Mouse (Mus musculus) limb, embryonic 10.5 days (tissue): ENCODE data around the gene Cda. TPM values are rescaled to one million over a fixed set of nuclear protein-coding genes. Genes with fewer than 3 reads are reported as not detected.

Experiments
- DNase-seq: peaks from one replicate; pipeline ENCODE4 v3.0.0-alpha.2; 2017; ENCODE audit warnings: low spot score
- H3K27ac ChIP-seq: fragments of 300-500 bp; sonication (generic); 2 replicates; pipeline ENCODE4 v1.5.1; 2016; ENCODE audit warnings: mild to moderate bottlenecking
- H3K27me3 ChIP-seq: fragments of 300-500 bp; sonication (generic); 2 replicates; pipeline ENCODE4 v1.6.1; 2016; ENCODE audit warnings: low read depth, mild to moderate bottlenecking; ENCODE audit not compliant: poor library complexity, severe bottlenecking
- H3K36me3 ChIP-seq: fragments of 300-500 bp; sonication (generic); 2 replicates; pipeline ENCODE4 v1.6.1; 2016; ENCODE audit warnings: mild to moderate bottlenecking, moderate library complexity
- H3K4me1 ChIP-seq: fragments of 300-500 bp; sonication (generic); 2 replicates; pipeline ENCODE4 v1.6.1; 2016
- H3K4me3 ChIP-seq: fragments of 300-500 bp; sonication (generic); 2 replicates; pipeline ENCODE4 v1.5.1; 2016; ENCODE audit warnings: mild to moderate bottlenecking, moderate library complexity
- H3K9me3 ChIP-seq: fragments of 300-500 bp; sonication (generic); replicated peaks from 2 replicates; pipeline ENCODE4 v1.6.1; 2016; ENCODE audit warnings: mild to moderate bottlenecking
- WGBS: fragments of 180-500 bp; shearing (Covaris S2); methylation state at CpG from one replicate; pipeline ENCODE4 v1.1.7; 2016; 5-methylcytosine and 5-hydroxymethylcytosine counted together
- polyA plus RNA-seq: library from polyadenylated mRNA; unstranded; fragments of >200 nt; fragmentation: Nextera tagmentation; extraction: Ambion mirVana; gene quantifications from 2 replicates; pipeline ENCODE4 v1.2.1, GENCODE M21; 2016

The Cda gene
- polyA plus RNA-seq, result 4.1 and 4.9 TPM in 2 replicates

DNA sequence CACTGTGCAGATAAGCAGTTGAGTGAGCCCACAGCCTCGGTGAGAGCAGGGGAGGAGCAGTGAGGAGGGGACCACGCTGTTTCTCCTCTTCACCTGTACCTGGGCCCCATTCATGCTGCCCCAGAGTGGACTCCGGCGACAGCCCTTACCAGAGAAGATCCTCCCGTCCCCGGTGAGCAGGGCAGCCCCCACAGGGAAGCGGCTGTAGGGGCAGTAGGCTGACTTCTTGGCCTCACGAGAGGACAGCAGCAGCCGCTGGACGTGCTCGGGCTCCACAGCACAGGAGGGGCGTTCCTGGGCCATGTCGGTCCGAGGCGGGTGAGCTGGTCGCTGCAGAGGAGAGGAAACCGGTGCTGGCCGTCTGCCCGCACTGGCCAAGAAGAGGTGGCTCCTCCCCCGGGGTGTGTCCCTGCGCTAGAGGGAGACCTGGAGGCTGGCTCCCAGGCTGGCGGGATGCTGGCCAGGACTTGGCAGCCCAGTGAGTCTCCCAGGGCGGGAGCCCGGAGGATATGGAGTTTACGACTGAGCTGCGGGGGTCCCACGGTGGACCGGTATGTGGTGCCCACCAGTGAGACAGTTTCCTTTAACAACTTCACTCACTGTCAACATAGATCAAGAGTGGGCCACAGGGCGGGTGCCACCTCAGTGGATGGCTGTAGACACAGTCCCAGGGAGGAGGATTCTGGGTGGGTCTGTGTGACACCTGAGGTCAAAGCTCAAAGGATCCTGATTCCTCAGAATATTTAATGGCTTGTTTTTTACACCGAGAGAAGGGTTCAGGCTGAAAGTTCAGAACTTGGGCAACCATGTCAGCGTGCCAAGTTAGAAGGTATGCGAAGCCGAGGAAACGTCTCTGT is at the start of gene Cda:
TSS of gene Cda (minus strand) at position 352 of the 857 bp plus-strand sequence.
- peak within 1 kb of the TSS; percentile 66 for H3K27ac ChIP-seq
- 10% methylated on average over 34 of the region's 34 CpGs for WGBS
- no peaks in the 10 kb centered on the region for H3K9me3 ChIP-seq
- peaks cover 16% of the 10 kb centered on the region for H3K4me1 ChIP-seq
- peak within 1 kb of the TSS; percentile 56 for H3K4me3 ChIP-seq
- no peaks in the 10 kb centered on the region for H3K36me3 ChIP-seq
- peak; percentile 80 for DNase-seq
- peaks cover 29% of the 10 kb centered on the region for H3K27me3 ChIP-seq

DNA sequence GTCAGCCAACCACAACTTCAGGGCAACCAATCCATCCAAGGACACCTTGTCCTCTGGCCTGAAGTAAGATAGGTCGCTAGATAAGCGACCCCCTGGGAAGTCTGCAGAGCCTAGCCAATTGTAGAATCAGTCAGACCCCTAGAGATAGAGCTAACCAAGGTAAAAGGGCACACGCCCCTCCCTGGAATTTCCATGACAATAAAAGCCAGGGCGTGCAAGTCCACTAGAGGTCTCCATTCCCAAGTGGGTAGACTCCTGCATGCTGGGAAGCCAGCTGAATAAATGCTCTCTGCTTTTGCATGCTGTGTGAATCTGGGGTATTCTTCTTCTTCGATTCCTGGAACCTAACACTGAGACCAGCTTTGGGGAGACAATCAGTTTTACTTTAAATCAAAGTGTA is 48.6 kb upstream of the Cda start:
- no peak for DNase-seq
- 59% methylated on average over 5 of the region's 5 CpGs for WGBS
- Histone ChIP-seq H3K27me3 (peaks cover 79% of the 10 kb centered on the region), H3K27ac (no peak overlapping the region), H3K4me3 (no peak overlapping the region), H3K9me3 (no peaks in the 10 kb centered on the region), H3K36me3 (no peaks in the 10 kb centered on the region), H3K4me1 (peaks cover 5% of the 10 kb centered on the region)

DNA sequence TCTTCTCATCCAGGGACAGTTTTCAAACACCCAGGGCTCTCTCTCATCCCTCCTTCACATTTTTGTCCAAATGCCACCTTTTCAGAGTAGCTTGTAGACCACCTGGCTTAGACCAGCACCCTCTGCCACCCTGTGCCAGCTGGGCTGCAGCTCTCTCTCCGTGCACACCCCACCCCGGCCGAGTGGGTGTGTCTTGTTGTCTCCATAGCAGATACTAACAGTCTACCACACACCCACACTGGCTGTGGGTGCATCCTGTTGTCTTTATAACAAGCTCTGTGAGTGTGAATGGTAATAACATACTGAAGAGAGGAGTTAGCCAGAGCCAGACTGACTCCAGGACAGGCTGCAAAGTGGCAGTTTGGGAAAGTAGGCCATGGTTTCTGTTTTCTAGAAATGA is 48.2 kb upstream of the Cda start:
- Histone ChIP-seq H3K4me3 (no peak overlapping the region), H3K36me3 (no peaks in the 10 kb centered on the region), H3K27me3 (peaks cover 79% of the 10 kb centered on the region), H3K27ac (no peak overlapping the region), H3K9me3 (no peaks in the 10 kb centered on the region), H3K4me1 (peaks cover 5% of the 10 kb centered on the region)
- no peak for DNase-seq
- 81% methylated on average over 3 of the region's 3 CpGs for WGBS

GRCm38 (mm10) chr4:138414725-138415124 is 46.9 kb upstream of the Cda start:
- Histone ChIP-seq H3K27ac (peak overlapping the region; percentile 17; the same call in 1 of the 2 replicates), H3K36me3 (no peaks in the 10 kb centered on the region), H3K4me1 (peaks cover 5% of the 10 kb centered on the region), H3K4me3 (no peak overlapping the region), H3K27me3 (peaks cover 84% of the 10 kb centered on the region), H3K9me3 (no peaks in the 10 kb centered on the region)
- 21% methylated on average over 6 of the region's 6 CpGs for WGBS
- no peak for DNase-seq

DNA sequence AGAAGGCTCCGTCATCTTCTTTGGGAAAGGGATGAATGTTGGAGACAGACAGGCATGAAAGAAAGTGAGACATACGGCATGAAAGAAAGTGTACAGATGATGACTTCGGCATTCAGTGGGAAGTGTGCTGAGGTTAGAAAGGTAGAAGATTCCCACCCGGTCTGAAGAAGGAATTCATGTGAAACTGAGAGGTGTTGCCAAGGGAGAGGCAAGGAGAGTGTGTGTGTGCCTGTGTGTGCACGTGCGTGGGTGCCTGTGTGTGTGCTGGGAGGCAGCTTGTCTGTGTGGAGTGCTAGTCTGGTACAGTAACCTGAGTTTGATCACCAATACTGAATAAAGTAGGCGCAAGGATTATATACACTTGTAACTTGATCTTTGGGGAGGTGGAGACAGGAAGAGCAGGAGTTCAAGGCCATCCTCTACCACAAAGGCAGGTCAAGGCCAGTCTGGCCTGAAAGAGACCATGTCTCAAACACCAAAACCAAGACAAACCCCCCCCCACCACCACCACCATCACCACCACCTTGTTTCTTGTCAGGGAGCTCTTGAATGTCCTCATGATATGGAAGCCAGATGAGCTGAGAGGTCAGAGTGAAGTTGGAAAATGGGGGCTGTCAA is 43.8 kb upstream of the Cda start:
- H3K4me1 ChIP-seq, result peaks cover 5% of the 10 kb centered on the region
- no peaks in the 10 kb centered on the region for H3K9me3 ChIP-seq
- no peak overlapping the region for H3K4me3 ChIP-seq
- WGBS, result 57% methylated on average over 7 of the region's 7 CpGs
- no peaks in the 10 kb centered on the region for H3K36me3 ChIP-seq
- no peak for DNase-seq
- H3K27ac ChIP-seq, result no peak overlapping the region
- H3K27me3 ChIP-seq, result peaks cover 71% of the 10 kb centered on the region

- H3K36me3 ChIP-seq, result no peaks in the 10 kb centered on the region
- H3K4me1 ChIP-seq, result peaks cover 5% of the 10 kb centered on the region
- no peaks in the 10 kb centered on the region for H3K9me3 ChIP-seq
- DNase-seq, result no peak
- peaks cover 65% of the 10 kb centered on the region for H3K27me3 ChIP-seq
- WGBS, result 9% methylated on average over 5 of the region's 5 CpGs
- H3K27ac ChIP-seq, result no peak overlapping the region
- H3K4me3 ChIP-seq, result no peak overlapping the region
These were observed 43.2 kb upstream of the Cda start for GRCm38 (mm10) chr4:138411011-138411410.

DNA sequence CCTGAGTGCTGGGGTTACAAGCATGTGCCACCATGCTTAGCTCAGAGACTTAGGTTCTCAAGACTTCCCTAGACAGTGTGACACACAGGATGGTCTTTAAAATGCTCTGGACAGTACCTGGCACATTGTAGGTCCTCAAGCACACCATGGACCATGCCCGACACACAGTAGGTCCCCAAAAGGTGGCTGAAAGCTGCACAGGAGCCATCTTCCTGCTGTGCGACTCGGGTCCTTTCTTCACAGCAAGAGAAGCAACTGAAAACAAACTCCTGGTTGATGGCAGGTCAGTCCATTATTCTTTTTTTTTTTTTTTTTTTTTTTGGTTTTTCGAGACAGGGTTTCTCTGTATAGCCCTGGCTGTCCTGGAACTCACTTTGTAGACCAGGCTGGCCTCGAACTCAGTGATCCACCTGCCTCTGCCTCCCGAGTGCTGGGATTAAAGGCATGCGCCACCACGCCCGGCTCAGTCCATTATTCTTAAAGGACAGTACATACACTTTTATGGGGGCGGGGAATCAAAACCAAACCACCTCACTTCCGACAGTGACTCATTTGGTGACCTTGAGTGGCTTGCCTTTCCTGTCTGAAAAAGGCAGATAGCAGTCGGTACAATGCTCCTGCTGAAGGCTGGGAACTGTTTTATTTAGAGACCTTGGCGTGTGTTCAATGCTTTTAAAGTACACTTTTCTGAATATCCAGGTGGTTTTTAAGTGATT is 39.8 kb upstream of the Cda start:
- no peak for DNase-seq
- 83% methylated on average over 12 of the region's 13 CpGs for WGBS

GRCm38 (mm10) chr4:138404806-138405205 is 37.0 kb upstream of the Cda start:
- WGBS, result 4% methylated on average over 2 of the region's 2 CpGs
- H3K36me3 ChIP-seq, result no peaks in the 10 kb centered on the region
- DNase-seq, result peak; percentile 45

More for the DNA sequence above, 39.8 kb upstream of the Cda start:
- Histone ChIP-seq H3K36me3 (no peaks in the 10 kb centered on the region), H3K9me3 (no peaks in the 10 kb centered on the region), H3K4me3 (no peak overlapping the region), H3K4me1 (no peaks in the 10 kb centered on the region), H3K27me3 (peaks cover 36% of the 10 kb centered on the region), H3K27ac (no peak overlapping the region)

DNA sequence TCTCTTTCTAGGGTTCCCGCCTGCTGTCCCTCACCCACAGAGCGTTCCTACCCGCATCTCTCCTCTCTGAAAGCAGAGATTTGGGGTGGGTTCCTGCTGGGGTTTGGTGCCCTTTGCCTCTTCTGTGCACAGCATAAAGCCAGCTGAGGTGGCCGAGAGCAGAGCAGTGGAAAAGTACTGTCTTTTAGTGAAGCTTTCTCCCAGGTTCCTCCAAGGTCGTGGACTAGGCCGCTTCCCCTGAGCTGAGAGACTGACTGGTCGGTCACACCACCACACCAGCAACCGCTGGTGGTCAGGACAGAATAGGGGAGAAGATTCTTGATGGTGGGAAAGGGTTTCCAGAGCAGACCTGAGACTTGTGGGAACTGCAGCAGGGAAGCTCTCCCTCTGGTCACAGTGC is 28.9 kb upstream of the Cda start:
- no peak for DNase-seq

More at GRCm38 (mm10) chr4:138404806-138405205, 37.0 kb upstream of the Cda start:
- Histone ChIP-seq H3K27me3 (peaks cover 20% of the 10 kb centered on the region), H3K27ac (no peak overlapping the region), H3K4me3 (no peak overlapping the region), H3K4me1 (no peaks in the 10 kb centered on the region), H3K9me3 (no peaks in the 10 kb centered on the region)

DNA sequence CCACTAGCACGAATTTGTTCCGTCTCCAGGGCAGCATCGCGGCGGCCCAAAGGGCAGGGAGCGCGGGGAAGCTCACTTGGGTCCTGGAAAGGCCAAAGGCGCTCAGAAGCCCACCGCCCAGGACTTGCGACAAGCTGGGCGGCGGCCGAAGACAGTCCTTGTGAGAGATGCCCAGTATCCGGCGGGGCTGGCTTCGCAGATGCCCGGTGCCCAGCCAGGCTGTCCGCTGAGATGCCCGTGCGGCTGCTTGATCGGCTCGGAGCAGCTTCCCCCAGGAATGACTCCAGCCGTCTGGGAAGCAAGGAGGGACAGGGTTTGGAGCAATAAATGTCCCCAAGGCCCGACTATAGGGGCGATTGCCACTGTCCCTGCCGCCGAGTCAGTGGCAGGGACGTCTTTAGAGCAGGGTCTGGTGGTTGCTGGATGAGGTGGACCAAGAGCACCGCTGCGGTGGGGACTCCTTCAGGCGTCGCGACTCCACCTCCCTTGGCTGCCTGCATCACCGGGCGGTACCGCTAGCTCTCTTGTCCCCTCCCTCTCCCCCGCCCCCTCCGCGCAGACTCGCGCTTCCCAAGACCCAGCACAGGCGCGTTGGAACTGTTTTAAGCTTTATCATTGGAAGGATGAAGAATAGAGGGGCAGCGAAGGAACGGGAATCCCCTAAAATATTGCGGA is 28.3 kb upstream of the Cda start, which contains the start of gene Fam43b:
TSS of gene Fam43b (minus strand) at position 558 of the 675 bp plus-strand sequence.
- DNase-seq, result peak; percentile 66
- H3K9me3 ChIP-seq, result no peaks in the 10 kb centered on the region
- 0 out of 2 replicates have a peak within 1 kb of the TSS, but pooled peaks have one; percentile 19 for H3K27ac ChIP-seq
- H3K4me1 ChIP-seq, result peaks cover 22% of the 10 kb centered on the region
- no peaks in the 10 kb centered on the region for H3K36me3 ChIP-seq
- under 1% methylated on average over 46 of the region's 46 CpGs for WGBS
- H3K4me3 ChIP-seq, result peak within 1 kb of the TSS; percentile 55
- peaks cover 93% of the 10 kb centered on the region for H3K27me3 ChIP-seq

More for the DNA sequence above, 28.9 kb upstream of the Cda start:
- H3K4me3 ChIP-seq, result peak overlapping the region; percentile 55; the same call in 1 of the 2 replicates
- H3K27ac ChIP-seq, result no peak overlapping the region
- WGBS, result 6% methylated on average over 8 of the region's 8 CpGs
- peaks cover 22% of the 10 kb centered on the region for H3K4me1 ChIP-seq
- H3K27me3 ChIP-seq, result peaks cover 91% of the 10 kb centered on the region
- no peaks in the 10 kb centered on the region for H3K9me3 ChIP-seq
- no peaks in the 10 kb centered on the region for H3K36me3 ChIP-seq

DNA sequence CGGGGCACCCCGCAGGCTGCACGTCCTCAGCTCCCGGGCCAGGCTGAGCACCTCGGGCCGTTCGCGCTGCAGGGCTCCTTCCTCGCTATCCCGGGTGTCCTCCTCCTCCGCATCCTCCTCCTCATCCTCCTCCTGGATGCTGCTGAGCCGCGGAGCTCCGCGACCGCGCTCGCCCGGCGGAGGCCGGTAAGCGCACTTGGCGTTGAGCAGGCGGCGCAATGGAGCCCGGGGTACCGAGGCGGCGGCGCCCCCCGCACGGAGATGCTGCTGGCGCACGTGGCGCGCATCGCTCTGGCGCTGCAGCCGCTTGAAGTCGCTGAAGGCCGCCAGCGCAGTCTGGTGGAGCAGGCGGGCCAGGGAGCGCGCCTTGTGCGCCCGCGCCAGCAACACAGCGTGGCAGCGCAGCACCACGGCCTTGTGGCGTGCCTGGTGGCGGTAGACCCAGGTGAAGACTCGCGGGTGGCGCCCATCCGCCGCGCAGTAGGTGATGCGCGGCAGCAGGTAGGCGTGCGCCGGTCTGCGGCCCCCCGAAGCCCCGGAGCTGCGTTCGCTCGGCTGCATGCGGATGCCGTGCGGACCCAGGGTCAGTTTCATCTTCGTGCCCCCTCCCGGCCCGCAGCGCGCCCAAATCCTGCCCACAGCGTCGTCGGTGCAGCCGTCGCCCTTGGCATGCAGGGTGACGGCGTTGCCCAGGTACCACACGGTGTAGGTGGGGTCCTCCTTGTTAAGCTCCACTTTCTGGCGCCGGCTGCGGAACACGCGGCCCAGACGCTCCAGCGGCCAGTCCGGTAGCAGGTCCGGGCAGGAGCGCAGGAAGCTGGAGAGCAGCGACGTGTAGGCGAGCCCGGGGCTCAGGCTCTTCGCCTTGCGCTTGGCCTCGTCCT is 27.5 kb upstream of the Cda start:
- H3K4me3 ChIP-seq, result peak overlapping the region; percentile 55
- peak; percentile 57 for DNase-seq
- H3K9me3 ChIP-seq, result no peaks in the 10 kb centered on the region
- H3K36me3 ChIP-seq, result no peaks in the 10 kb centered on the region
- peaks cover 22% of the 10 kb centered on the region for H3K4me1 ChIP-seq
- H3K27ac ChIP-seq, result 0 out of 2 replicates have a peak overlapping the region, but pooled peaks have one; percentile 19
- under 1% methylated on average over 103 of the region's 103 CpGs for WGBS
- H3K27me3 ChIP-seq, result peaks cover 96% of the 10 kb centered on the region
